Mouse (Mus musculus) bone marrow macrophage, adult 2 months (primary cell): Measurements from ENCODE around the gene Sirt4. TPM values are rescaled to one million over a fixed set of nuclear protein-coding genes. Genes with fewer than 3 reads are reported as not detected.

Experiments used
- H3K27ac ChIP-seq: 2 replicates; pipeline ENCODE4 v1.5.1; 2012; ENCODE audit warnings: low read depth, low read length; ENCODE audit not compliant: insufficient read depth
- H3K4me1 ChIP-seq: 2 replicates; pipeline ENCODE4 v1.6.1; 2012; ENCODE audit warnings: low read length; ENCODE audit not compliant: control insufficient read depth, insufficient read depth
- H3K4me3 ChIP-seq: 2 replicates; pipeline ENCODE4 v1.5.1; 2012; ENCODE audit warnings: mild to moderate bottlenecking, low read length, moderate library complexity; ENCODE audit not compliant: insufficient read depth
- CTCF ChIP-seq: IDR thresholded peaks from 2 replicates; pipeline ENCODE4 v1.5.1; 2012; ENCODE audit warnings: low read depth, mild to moderate bottlenecking, low read length, moderate library complexity
- POLR2A ChIP-seq: IDR thresholded peaks from 2 replicates; pipeline ENCODE4 v1.6.1; 2012; ENCODE audit warnings: mild to moderate bottlenecking, low read depth, low read length, borderline replicate concordance
- polyA plus RNA-seq: library from polyadenylated mRNA; stranded (reverse); fragments of >200 nt; gene quantifications from 2 replicates; pipeline ENCODE4 v1.2.4, GENCODE M21; 2012; ENCODE audit not compliant: missing spikeins, insufficient read depth, insufficient read length

The Sirt4 gene
- polyA plus RNA-seq = 15.6 and 17.8 TPM in 2 replicates

DNA sequence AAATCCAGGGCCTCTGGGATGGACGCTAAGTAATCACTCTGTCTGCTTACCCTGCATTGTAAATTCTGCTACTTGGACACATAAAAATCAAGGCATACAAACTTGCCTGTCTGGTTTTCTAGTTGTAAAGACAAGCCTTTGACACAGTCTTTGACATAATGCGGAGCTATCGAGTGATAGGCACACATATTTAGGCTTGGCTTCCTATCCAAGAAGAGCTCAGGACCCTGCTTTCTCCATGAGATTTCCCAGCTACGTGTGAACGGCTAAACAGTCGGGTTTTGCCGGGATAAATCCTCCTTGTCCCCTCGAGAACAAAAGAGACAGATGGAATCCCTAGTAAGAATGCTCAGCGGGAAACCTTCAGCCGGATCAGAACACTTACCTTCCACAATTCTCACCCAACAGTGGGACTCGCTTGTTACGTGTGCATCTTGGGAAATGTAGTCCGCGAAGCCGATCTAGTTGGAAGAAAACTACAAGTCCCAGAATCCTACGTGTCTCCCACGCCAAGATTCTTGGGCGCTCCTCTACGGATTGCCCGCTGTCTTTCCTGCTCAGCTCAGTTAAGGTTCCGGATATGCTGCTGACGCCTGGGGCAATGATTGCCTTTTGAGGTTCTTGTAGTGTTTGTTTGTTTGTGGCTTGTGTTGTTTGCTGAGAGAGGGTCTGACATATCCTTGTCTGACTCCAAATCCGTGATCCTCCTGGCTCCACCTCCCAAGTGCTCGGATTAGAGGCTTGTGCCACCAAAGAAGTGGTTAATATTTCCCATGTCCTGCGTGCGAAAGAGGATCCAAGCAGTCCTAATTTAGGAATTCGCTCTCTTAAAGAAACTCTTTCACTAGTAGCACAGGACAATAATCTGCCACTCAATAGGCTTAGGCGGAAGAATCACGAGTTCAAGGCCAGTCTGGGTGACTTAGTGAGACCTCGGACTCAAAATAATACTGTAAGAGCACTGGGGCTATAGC is at the start of gene Sirt4:
Sirt4 (minus strand) TSS at position 779 of the 974 bp plus-strand sequence.
- Histone ChIP-seq H3K4me3 (peak within 1 kb of the TSS; percentile 65), H3K27ac (peak within 1 kb of the TSS; percentile 68)
- TF ChIP-seq POLR2A (no peak), CTCF (no peak)

DNA sequence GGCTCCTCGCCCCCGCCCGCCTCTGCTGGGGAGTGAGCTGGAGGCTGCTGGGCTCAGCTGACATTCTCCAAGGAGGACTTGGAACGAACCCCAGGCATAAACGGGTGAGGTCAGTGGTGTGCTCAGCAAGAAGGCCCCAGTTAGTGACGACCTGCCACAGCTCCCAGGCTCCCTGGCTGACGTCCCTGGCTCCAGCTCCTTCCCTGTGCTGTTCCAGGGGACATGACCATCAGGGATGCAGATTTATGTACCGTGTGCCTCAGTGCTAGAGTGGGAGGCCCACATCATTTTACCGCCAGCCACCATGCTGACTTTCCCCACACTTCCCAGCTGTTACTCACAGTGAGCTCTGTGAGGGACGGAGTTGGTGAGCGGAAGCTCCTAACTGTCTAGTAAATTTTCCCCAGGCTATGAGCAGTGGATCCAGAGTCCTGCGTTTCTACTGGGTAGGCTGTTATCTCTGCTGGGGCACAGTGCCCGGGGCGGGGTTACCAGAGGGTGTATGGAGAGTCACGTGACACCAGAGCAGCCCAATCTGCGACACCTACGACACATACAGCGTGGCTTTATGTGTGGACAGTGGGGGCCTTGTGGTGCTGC is 47.2 kb upstream of the Sirt4 start:
- TF ChIP-seq POLR2A (no peak), CTCF (no peak)
- no peak overlapping the region for H3K4me3 ChIP-seq
- H3K4me1 ChIP-seq = peaks cover 87% of the 10 kb centered on the region
- no peak overlapping the region for H3K27ac ChIP-seq

More for the DNA sequence above, at the start of gene Sirt4:
- peaks cover 12% of the 10 kb centered on the region for H3K4me1 ChIP-seq

DNA sequence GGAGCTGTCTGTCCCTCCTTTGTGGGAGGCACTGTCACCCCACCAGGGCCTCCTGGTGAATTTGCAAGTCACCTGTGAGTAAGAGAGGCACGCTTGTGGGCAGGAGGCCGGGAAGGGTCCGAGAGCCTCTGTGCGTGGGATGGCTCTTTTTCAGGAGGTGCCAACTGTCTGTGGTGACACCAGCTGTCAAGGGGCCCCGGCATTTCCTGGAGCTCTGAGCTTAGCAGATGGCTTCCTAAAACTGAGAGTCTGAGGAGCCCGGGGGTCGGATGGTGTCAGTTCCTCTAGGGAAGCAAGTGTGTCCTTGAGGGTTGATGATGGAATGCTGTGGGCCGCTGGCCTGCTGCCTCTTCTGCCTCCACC is 45.9 kb upstream of the Sirt4 start:
- peak overlapping the region; percentile 95 for H3K27ac ChIP-seq

DNA sequence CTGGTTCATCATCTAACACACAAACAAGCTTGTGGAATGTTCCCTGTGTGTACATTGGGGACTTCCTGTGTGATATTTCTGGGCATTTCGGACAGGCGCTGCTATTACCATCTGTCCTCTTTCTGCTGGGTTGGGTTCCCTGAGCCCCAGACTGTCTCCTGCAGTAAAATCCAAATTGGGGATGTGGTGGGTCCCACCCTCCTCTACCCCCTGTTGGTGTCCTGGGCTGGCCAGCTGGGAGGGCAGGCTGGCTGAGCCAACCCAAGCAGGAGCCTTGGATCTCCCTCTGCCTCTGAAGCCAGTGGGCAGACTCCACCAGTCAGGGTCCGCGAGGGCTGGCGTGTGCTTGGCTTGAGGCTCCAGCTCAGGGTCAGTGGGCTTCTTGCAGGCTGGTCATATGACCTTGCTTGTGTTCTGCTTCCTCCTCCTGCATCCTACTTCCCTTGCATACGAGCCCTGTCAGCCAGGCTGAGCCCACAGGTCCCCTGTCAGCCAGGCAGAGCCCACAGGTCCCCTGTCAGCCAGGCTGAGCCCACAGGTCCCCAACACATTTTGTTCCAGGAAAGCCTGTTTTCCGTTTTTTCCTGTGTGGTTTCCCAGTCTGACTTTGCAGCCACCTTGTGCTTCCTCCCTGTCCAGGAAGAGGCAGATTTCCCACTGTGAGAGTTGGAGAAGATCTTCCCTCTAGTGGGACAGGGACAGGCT is 45.4 kb upstream of the Sirt4 start:
- peaks cover 77% of the 10 kb centered on the region for H3K4me1 ChIP-seq
- peak overlapping the region; percentile 29 for H3K4me3 ChIP-seq
- H3K27ac ChIP-seq = peak overlapping the region; percentile 95
- no peak for TF ChIP-seq POLR2A
- TF ChIP-seq CTCF = no peak

More for the DNA sequence above, 45.9 kb upstream of the Sirt4 start:
- no peak for TF ChIP-seq CTCF
- TF ChIP-seq POLR2A = no peak
- Histone ChIP-seq H3K4me3 (peak overlapping the region; percentile 29), H3K4me1 (peaks cover 80% of the 10 kb centered on the region)

DNA sequence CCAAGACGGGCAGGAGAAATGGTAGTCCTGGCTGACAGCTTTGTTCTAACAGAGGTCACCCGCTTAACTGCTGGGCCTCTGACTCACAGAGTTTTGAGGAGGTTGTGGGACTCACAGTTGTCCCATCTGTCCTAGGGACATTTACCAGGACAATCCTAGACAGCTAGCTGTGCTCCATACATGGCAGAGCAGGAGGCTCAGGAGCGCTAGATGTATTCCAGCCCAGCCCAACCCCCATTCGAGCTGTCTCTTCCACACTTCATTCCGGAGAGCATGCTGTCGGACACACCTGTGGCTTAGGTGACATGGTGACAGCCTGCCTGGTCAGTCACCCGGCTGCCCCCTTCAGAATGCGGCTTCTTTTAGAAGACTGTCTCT is 44.8 kb upstream of the Sirt4 start:
- TF ChIP-seq CTCF (no peak), POLR2A (peak; percentile 20; the same call in 1 of the 2 replicates)
- Histone ChIP-seq H3K4me1 (peaks cover 71% of the 10 kb centered on the region), H3K27ac (peak overlapping the region; percentile 95), H3K4me3 (no peak overlapping the region)

DNA sequence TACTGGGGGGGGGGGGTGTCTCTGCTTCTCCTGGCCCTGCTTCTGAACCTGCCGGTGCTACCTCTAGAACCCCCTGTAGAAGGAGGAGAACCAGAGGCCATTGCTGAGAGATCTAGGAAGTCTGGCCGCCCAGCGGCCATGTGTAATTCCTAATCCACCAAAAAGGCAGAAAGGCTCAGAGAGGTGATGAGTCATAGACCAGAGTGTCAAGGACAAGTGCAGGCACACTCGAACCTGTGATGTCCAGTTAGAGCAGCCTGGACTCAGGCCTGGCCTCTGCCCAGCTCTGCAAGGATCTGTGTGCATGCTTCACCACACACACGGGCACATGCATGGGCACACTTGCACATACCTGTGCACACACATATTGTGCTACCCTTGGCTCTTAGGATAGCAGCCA is 43.6 kb upstream of the Sirt4 start:
- H3K4me1 ChIP-seq = peaks cover 59% of the 10 kb centered on the region
- no peak for TF ChIP-seq POLR2A
- TF ChIP-seq CTCF = no peak
- H3K4me3 ChIP-seq = no peak overlapping the region
- no peak overlapping the region for H3K27ac ChIP-seq

DNA sequence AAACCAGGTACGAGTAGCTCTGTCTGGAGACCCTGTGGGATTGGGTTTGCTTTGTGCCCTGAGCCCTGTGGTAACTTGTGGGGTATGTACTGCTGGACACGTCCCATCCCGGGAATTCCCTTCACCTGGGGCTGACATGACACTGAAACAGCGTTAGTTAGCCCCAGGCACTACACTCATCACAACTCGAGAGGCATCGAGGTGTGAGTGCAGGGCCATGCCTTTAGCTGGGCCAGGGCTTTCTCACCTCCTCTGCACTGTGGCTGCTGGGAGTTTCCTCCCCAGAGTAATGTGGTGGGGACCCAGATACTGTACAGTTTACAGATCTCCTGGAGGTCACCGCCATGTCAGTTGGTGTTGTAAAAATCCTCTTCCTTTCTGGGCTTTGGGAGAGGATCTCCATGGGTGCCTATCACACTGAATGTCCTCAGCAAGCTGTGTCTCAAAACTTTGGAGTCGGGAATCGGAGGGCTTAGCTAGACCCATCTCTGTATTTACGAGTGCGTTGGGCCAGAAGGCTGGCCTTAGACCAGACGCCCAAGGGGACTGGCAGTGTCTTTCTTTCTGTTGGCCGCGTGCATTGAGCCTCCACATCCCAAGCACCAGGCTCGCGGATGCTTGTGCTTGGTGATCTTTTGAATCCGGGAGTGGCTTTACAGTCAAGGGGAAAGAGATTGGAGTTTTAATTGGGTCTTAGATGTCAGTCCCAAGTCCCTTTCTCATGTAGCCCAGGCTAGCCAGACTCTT is 42.1 kb upstream of the Sirt4 start:
- H3K4me3 ChIP-seq = no peak overlapping the region
- TF ChIP-seq CTCF = no peak
- no peak for TF ChIP-seq POLR2A
- no peak overlapping the region for H3K27ac ChIP-seq
- H3K4me1 ChIP-seq = peaks cover 58% of the 10 kb centered on the region

DNA sequence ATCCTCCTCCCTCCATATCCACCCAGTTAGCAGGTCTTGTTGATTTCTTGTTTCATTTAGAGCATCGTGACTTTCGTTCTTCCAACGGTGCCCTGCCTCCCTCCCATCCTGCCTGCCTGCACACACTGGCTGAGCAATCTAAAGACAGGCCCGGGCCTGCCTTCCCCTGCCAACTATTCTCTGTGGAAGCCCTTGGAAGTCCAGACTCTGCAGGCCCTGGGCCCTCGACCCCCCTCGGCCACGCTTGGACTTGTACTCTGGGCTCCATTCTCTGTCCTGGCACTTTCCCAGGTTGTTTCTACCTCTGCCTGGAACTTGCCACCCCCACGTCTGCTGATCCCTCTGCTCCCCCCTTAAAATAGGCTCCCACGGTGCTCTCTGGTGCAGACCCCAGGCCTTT is 41.4 kb upstream of the Sirt4 start:
- Histone ChIP-seq H3K4me1 (peaks cover 54% of the 10 kb centered on the region), H3K27ac (no peak overlapping the region), H3K4me3 (no peak overlapping the region)
- TF ChIP-seq CTCF (no peak), POLR2A (no peak)

DNA sequence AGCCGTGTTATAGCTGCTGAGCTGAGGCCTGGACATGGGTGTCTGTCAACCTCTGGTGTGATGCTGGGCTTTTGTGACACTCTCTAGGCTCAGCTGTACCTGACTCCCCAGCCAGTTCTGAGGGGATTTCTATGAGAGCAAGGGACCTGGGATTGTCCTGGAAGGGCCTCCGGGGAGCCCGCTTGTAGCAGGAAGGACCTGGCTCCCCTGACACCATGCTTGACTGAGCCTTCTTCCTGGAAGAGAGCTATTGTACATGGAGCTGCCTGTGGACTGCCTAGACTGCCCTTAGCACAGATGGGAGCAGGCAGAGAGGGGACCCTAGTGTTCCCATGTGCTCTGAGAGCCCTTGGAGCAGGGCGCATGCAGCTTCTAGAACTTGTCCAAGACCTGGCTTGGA is 40.9 kb upstream of the Sirt4 start:
- H3K4me1 ChIP-seq = peaks cover 54% of the 10 kb centered on the region
- H3K27ac ChIP-seq = no peak overlapping the region
- no peak overlapping the region for H3K4me3 ChIP-seq
- TF ChIP-seq POLR2A (no peak), CTCF (no peak)

DNA sequence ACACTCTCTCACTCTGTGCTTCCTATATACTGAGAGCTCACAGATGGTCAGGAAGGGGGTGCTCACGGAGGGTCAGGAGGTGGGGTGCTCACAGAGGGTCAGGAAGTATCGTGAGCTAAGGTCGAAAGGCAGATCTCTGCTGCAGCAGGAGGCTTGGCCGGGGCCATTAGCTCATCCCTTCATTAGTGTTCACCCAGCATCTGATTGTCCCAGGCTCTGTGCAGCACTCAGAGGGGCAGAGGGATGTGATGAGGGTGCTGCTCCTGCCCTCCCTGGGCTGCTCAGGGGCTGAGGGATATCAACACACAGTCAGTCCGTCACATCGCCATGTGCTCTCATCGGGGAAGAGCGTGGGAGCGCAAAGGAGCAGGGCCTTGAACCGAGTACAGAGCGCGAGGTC is 39.9 kb upstream of the Sirt4 start:
- TF ChIP-seq POLR2A = no peak
- TF ChIP-seq CTCF = no peak
- Histone ChIP-seq H3K4me3 (no peak overlapping the region), H3K4me1 (peaks cover 50% of the 10 kb centered on the region), H3K27ac (no peak overlapping the region)
